9 mouse cellular contexts compared by ENCODE assay signal in genomic region chr8:109436830-109437567, GRCm38 (mm10). TPM values are rescaled to one million over a fixed set of nuclear protein-coding genes. Genes with fewer than 3 reads are reported as not detected.
DNase-seq lines count a peak whose midpoint lies in the region; ATAC-seq and TF ChIP-seq lines count a peak whose summit lies in the region.
"Had no signal": no experiment of that assay in that cellular context is flagged by ENCODE, and none has a peak within 500 bp of the region (broad histone marks: within the 10 kb centered on the region; RNA-seq: fewer than 3 reads in every experiment).

No protein-coding gene starts in this region.

- 39% methylated on average over 19 of the region's 19 CpGs for WGBS in neural tube, embryonic 11.5 days

- ATAC-seq in neural tube, embryonic 11.5 days (ENCODE audit: insufficient read depth, low FRiP score, low TSS enrichment) = peak; percentile 77

- H3K36me3 ChIP-seq in neural tube, embryonic 11.5 days (ENCODE audit: control insufficient read depth, insufficient read depth, low read length) = no peaks in the 10 kb centered on the region

- no peak overlapping the region; the same call in 1 of the 2 replicates for H3K27ac ChIP-seq in left cerebral cortex, adult 2 months
- H3K27ac ChIP-seq in neural tube, embryonic 11.5 days (ENCODE audit: low read depth, low read length) = peak overlapping the region; percentile 65

- DNase-seq in kidney, adult 9 months = peak; percentile 11
- no peak for DNase-seq in kidney, adult 11 months
- DNase-seq in embryo, embryonic 10 days (ENCODE audit: low spot score) = peak; percentile 70
- DNase-seq in forelimb bud, embryonic 11.5 days (ENCODE audit: low read depth, low spot score) = peak; percentile 59
- DNase-seq in left cerebral cortex, adult 2 months (ENCODE audit: extremely low spot score in 1 of 2, low spot score in 2 of 2) = peak in 1 of 2 experiments; percentile 33
- DNase-seq in neural tube, embryonic 11.5 days (ENCODE audit: low spot score) = peak; percentile 81
- DNase-seq in thymus, postnatal 4 days = no peak
- DNase-seq in B cell, adult 2 months = no peak

- H3K4me2 ChIP-seq in neural tube, embryonic 11.5 days (ENCODE audit: low read depth) = peak overlapping the region; percentile 34

- peak overlapping the region; percentile 40 for H3K4me3 ChIP-seq in left cerebral cortex, adult 2 months
- H3K4me3 ChIP-seq in neural tube, embryonic 11.5 days (ENCODE audit: low read depth, low read length) = no peak overlapping the region

- 0 out of 2 replicates have a peak overlapping the region, but pooled peaks have one; percentile 9 for H3K9ac ChIP-seq in neural tube, embryonic 11.5 days (ENCODE audit: low read length)

- no peak for TF ChIP-seq CTCF in left cerebral cortex, adult 2 months (IDR thresholded peaks at IDR 0.05)

- no peaks in the 10 kb centered on the region for H3K9me3 ChIP-seq in neural tube, embryonic 11.5 days (ENCODE audit: control insufficient read depth, low read length)

- intact Hi-C loops in left cerebral cortex, adult 2 months (cut with DNase I) = no loop called here

- no peaks in the 10 kb centered on the region for H3K27me3 ChIP-seq in neural tube, embryonic 11.5 days (ENCODE audit: control insufficient read depth, insufficient read depth, low read length)

- peaks cover 4% of the 10 kb centered on the region; the same call in 1 of the 2 replicates for H3K4me1 ChIP-seq in neural tube, embryonic 11.5 days (ENCODE audit: control insufficient read depth, insufficient read depth, low read length)

RNA-seq across cellular contexts. Expression of gene Pmfbp1, which starts 56.8 kb away (rescaled TPM):
- total RNA-seq in left cerebral cortex, adult 2 months (2021) = under 1 TPM; 0.32 to 0.42 TPM
- polyA plus RNA-seq in neural tube, embryonic 11.5 days (2014; fragmentation: Nextera tagmentation; extraction: Ambion mirVana) = 1.1 and 2.1 TPM in 2 replicates
- total RNA-seq: gastrocnemius, postnatal 4 days had no signal

Comparison
In these comparisons a context has a peak if more than half of its experiments do, and no peak if none do; other contexts are left out.
1. DNase-seq: peak in kidney, adult 9 months (single experiment), embryo, embryonic 10 days (single experiment), forelimb bud, embryonic 11.5 days (single experiment) and neural tube, embryonic 11.5 days (single experiment); none in kidney, adult 11 months (single experiment), thymus, postnatal 4 days (single experiment) and B cell, adult 2 months (0 of 2).